Mouse (Mus musculus) liver, adult 2 months (tissue): ENCODE data around the gene Kif3b. TPM values are rescaled to one million over a fixed set of nuclear protein-coding genes. Genes with fewer than 3 reads are reported as not detected.

Source experiments
- DNase-seq: peaks from one replicate; pipeline ENCODE4 v3.0.0-alpha.2; 2011; ENCODE audit warnings: low read depth, low spot score; ENCODE audit errors: extremely low read depth
- H3K27ac ChIP-seq: fragments of 200-500 bp; replicated peaks from 2 replicates; pipeline ENCODE4 v1.5.1; 2012; ENCODE audit warnings: low read depth, mild to moderate bottlenecking, control low read depth, inconsistent platforms, low read length; ENCODE audit not compliant: insufficient read depth
- H3K27me3 ChIP-seq: fragments of 200-500 bp; 2 replicates; pipeline ENCODE4 v1.6.1; 2012; ENCODE audit warnings: mild to moderate bottlenecking, moderate library complexity, low read length, inconsistent platforms; ENCODE audit not compliant: control insufficient read depth, insufficient read depth
- H3K36me3 ChIP-seq: fragments of 200-500 bp; 2 replicates; pipeline ENCODE4 v1.6.1; 2012; ENCODE audit warnings: low read length, inconsistent platforms; ENCODE audit not compliant: control insufficient read depth, insufficient read depth
- H3K4me1 ChIP-seq: fragments of 200-500 bp; 2 replicates; pipeline ENCODE4 v1.6.1; 2011; ENCODE audit warnings: low read length; ENCODE audit not compliant: control insufficient read depth, insufficient read depth
- H3K4me3 ChIP-seq: fragments of 200-500 bp; 2 replicates; pipeline ENCODE4 v1.5.1; 2011; ENCODE audit warnings: low read depth, mild to moderate bottlenecking, control low read depth, low read length, moderate library complexity; ENCODE audit not compliant: insufficient read depth
- H3K79me2 ChIP-seq: fragments of 200-500 bp; 2 replicates; pipeline ENCODE4 v1.6.1; 2012; ENCODE audit warnings: inconsistent platforms, mild to moderate bottlenecking, low read length, moderate library complexity; ENCODE audit not compliant: control insufficient read depth, insufficient read depth
- H3K9ac ChIP-seq: fragments of 200-500 bp; 2 replicates; pipeline ENCODE4 v1.6.1; 2012; ENCODE audit warnings: low read depth, mild to moderate bottlenecking, control low read depth, inconsistent platforms, low read length
- CTCF ChIP-seq: fragments of 200-500 bp; IDR thresholded peaks from 2 replicates; pipeline ENCODE4 v1.5.1; 2011; ENCODE audit warnings: low read depth, low read length, control low read depth
- POLR2A ChIP-seq: fragments of 200-500 bp; IDR thresholded peaks from 2 replicates; pipeline ENCODE4 v1.6.1; 2011; ENCODE audit warnings: low read length, control low read depth; ENCODE audit not compliant: insufficient read depth; ENCODE audit errors: extremely low read depth
- WGBS: fragments of 180-500 bp; shearing (Covaris S2); methylation state at CpG from one replicate; pipeline ENCODE4 v1.1.7; 2018; 5-methylcytosine and 5-hydroxymethylcytosine counted together
- polyA plus RNA-seq: library from polyadenylated mRNA; depleted of rRNA; stranded (reverse); fragments of >200 nt; gene quantifications from 2 replicates; pipeline ENCODE4 v1.2.3, GENCODE M21; 2012; rRNA removed
- total RNA-seq: library from RNA; depleted of rRNA; stranded (reverse); fragments of >200 nt; gene quantifications from 2 replicates; pipeline ENCODE4 v1.2.3, GENCODE M21; 2014; rRNA removed

Kif3b gene
- total RNA-seq: 5.4 and 5.6 TPM in 2 replicates
- 2.8 and 2.9 TPM in 2 replicates for polyA plus RNA-seq

DNA sequence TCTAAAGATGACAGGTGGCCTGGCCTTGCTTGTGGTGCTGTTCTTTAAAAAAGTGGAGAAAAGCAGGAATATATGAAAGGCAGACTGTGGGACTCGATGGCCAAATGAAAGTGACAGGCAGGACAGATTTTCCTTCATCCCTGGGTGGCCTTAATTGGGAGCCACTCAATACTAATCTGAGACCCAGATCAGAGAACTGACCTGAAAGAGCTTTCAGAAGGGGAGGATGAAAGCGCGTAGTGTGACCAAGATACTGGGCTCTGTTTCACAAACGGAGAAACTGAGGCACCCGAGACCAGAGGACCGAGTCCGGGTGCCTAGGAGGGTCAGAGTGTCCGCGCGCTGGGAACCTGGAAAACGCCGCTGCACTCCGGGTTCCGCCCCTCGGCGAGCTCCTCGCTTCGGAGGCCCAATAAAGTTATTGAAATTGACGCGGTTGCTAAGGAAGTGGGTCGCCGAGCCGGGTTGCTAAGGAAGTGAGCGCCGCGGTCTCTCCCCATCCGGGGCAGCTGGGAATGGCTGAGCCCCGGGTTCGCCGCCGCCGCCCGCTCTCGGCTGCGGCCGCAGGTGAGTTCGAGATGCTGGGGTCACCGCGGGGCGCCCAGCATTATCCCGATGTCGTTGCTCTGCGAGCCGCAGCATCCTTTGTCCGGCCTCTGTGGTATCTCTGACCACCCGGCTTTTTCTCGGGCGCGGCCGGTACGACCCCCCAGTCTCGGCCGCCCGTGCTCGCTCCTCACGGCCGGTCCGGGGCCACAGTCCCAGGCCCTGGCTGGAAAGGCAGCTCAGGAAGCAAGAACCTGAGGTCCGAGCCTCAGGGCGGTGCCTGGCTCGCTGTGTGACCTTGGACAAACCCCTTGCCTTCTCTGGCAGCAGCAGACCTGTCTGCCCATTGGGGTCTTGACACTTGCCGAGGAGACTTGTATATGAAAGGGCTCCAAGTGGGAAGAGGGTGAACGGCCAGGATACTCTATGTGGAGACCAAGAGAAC lies at the start of gene Kif3b:
Gene Kif3b, plus strand, starts transcription at position 476 of the 991 bp plus-strand sequence.
- H3K36me3 ChIP-seq: no peaks in the 10 kb centered on the region
- peak within 1 kb of the TSS; percentile 90 for H3K4me3 ChIP-seq
- peaks cover 21% of the 10 kb centered on the region; the same call in 1 of the 2 replicates for H3K79me2 ChIP-seq
- H3K9ac ChIP-seq: peak within 1 kb of the TSS; percentile 86
- TF ChIP-seq CTCF (no peak), POLR2A (no peak)
- DNase-seq: peak; percentile 68
- WGBS: under 1% methylated on average over 63 of the region's 63 CpGs
- no peaks in the 10 kb centered on the region for H3K27me3 ChIP-seq
- H3K4me1 ChIP-seq: peaks cover 6% of the 10 kb centered on the region
- H3K27ac ChIP-seq: no peak within 1 kb of the TSS

DNA sequence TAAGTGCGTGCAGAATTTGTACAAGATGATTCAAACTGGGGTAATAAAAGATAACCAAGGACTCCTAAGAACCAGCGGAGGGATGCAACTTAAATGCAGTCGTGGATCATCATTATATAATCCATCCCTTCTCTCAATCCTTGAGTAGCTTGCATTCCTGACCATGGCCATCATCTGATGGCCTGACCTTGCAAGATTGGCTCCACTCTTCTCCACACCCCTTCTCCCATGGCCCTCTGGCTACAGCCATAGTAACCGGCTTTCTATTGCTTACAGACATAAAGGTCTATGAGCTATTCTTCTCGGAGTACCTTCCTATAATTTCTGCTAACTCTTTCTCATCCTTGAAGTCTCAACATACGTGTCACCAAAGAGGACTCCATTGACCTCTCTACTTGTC lies 49.1 kb upstream of the Kif3b start:
- Histone ChIP-seq H3K4me3 (no peak overlapping the region), H3K27me3 (no peaks in the 10 kb centered on the region), H3K36me3 (0 out of 2 replicates have a peak, but pooled peaks cover 2% of the 10 kb centered on the region), H3K27ac (no peak overlapping the region), H3K79me2 (peaks cover 14% of the 10 kb centered on the region; the same call in 1 of the 2 replicates), H3K4me1 (peaks cover 16% of the 10 kb centered on the region), H3K9ac (no peak overlapping the region)
- no peak for DNase-seq
- WGBS: 62% methylated on average over 6 of the region's 6 CpGs
- no peak for TF ChIP-seq CTCF

DNA sequence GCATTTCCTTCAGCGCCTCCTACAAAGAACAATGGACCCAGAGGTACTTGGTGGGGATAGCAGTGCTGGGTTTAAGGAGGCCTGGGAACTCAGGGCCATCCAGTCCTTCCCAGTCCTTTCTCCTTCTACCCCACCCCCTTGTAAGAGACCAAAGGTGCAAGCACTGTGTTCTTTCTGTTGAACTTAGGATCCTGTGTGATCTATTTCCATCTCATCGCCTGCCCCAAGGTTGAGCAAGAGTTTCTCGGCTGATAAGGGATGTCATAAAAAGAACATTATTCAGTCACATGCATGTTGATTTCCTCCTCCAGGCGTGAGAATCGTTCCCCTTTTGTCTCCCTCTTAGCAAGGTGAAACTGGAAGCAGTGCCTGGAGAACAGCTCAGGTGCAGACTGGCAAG lies 41.5 kb upstream of the Kif3b start:
- Histone ChIP-seq H3K9ac (no peak overlapping the region), H3K27ac (no peak overlapping the region), H3K4me3 (no peak overlapping the region), H3K27me3 (no peaks in the 10 kb centered on the region), H3K4me1 (no peaks in the 10 kb centered on the region), H3K79me2 (no peaks in the 10 kb centered on the region), H3K36me3 (peaks cover 19% of the 10 kb centered on the region)
- WGBS: 70% methylated on average over 5 of the region's 5 CpGs
- no peak for DNase-seq
- no peak for TF ChIP-seq POLR2A
- no peak for TF ChIP-seq CTCF

GRCm38 (mm10) chr2:153256604-153257003 lies 34.6 kb upstream of the Kif3b start:
- H3K4me3 ChIP-seq: no peak overlapping the region
- no peak overlapping the region for H3K9ac ChIP-seq
- no peaks in the 10 kb centered on the region for H3K79me2 ChIP-seq
- no peaks in the 10 kb centered on the region for H3K4me1 ChIP-seq
- H3K27me3 ChIP-seq: no peaks in the 10 kb centered on the region
- no peak overlapping the region for H3K27ac ChIP-seq
- 93% methylated on average over 2 of the region's 2 CpGs for WGBS
- H3K36me3 ChIP-seq: peaks cover 5% of the 10 kb centered on the region
- no peak for DNase-seq
- no peak for TF ChIP-seq POLR2A
- TF ChIP-seq CTCF: no peak

DNA sequence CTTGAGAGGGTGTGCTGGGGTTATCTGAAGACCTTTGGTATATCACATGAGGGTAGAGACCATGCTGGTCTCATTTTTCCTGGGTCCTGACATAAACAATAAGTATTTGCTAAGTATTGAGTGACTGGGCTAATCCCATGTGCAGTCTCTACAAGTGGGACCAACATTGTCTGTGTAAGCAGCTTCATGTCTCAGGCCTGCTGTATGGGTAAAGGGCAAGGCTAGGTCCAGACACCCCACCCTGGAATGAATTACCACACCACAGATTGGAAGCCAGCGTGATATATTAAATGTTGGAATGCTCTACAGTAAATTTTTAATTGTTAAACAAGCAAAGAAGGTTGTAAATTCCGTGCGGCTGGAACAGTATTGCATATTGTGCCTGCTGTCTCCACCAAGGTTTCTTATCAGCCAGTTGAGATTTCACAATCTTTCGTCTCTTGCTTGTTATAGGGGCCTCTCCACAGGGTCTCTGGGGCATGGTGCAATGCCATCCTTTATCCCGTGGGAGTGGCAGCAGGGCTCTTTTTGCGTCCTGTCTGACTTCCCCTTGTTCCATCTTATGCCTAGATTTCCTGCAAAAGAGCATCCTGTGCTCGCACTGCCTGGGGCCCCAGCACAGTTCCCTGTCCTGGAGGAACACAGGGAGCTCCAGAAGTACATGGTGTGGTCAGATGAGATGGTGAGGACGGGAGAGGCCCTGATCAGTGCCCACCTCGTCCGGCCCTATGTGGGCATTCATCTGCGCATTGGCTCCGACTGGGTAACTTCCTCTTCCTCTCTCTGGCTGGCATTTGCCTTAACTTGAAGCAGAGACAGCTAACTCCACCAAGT lies 32.0 kb upstream of the Kif3b start:
- H3K9ac ChIP-seq: no peak overlapping the region
- H3K4me3 ChIP-seq: no peak overlapping the region
- TF ChIP-seq POLR2A (no peak), CTCF (no peak)
- no peaks in the 10 kb centered on the region for H3K79me2 ChIP-seq
- H3K4me1 ChIP-seq: no peaks in the 10 kb centered on the region
- H3K36me3 ChIP-seq: peaks cover 2% of the 10 kb centered on the region; the same call in 1 of the 2 replicates
- H3K27ac ChIP-seq: no peak overlapping the region
- DNase-seq: no peak
- no peaks in the 10 kb centered on the region for H3K27me3 ChIP-seq
- 80% methylated on average over 12 of the region's 12 CpGs for WGBS
